Mouse (Mus musculus) ES-Bruce4 (cell line): ENCODE measurements at regions not wholly inside any gene's neighbourhood (a gene's known extent, or its start where the extent isn't known, plus 50 kb on each side); places are given as distances from the start of the nearest gene placed in this dataset.

Experiments
- CTCF ChIP-seq: IDR thresholded peaks from one replicate; pipeline ENCODE4 v1.8.1; 2011; ENCODE audit warnings: low read depth, low read length
- EP300 ChIP-seq: IDR thresholded peaks from 2 replicates; pipeline ENCODE4 v1.6.1; 2011; ENCODE audit warnings: low read depth, low read length; ENCODE audit not compliant: insufficient read depth
- POLR2A ChIP-seq: IDR thresholded peaks from one replicate; pipeline ENCODE4 v1.8.1; 2011; ENCODE audit warnings: low read length; ENCODE audit not compliant: insufficient read depth

GRCm38 (mm10) chr14:61758586-61758985 is 151.3 kb downstream of the Kcnrg start:
- TF ChIP-seq POLR2A (no peak), CTCF (no peak), EP300 (no peak)
